Mouse (Mus musculus): ENCODE results near the gene Lrpap1.

DNA sequence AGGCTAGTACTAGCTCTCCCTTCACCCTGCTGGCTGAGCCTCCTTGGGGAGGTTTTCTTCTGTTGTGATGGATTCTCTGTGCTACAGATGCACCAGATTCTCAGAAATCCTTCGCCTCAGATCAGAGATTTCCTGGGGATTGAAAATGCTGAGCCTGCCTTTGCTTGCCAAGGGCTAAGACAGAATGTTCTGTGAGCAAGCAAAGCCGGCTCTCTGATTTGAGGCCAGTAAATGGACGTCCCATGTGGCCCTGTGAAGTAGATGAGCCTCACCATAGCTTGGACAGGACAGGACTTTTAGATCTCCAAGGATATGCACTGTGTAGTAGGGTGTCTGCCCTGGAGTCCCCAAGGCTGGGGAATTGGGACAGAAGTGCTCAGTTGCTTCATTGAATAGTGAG, 20.7 kb downstream of the Lrpap1 start:
- TF ChIP-seq POLR2A (IDR thresholded peaks at IDR 0.05; ENCODE audit: control insufficient read depth, low read depth, low read length) = no peak
- TF ChIP-seq CTCF (IDR thresholded peaks at IDR 0.05; ENCODE audit: control insufficient read depth, insufficient read depth, insufficient replicate concordance, low read depth, low read length) = no peak

Measured in testis, adult 2 months (tissue).